Mouse (Mus musculus): ENCODE results near the gene Klc4.

The Klc4 gene

DNA sequence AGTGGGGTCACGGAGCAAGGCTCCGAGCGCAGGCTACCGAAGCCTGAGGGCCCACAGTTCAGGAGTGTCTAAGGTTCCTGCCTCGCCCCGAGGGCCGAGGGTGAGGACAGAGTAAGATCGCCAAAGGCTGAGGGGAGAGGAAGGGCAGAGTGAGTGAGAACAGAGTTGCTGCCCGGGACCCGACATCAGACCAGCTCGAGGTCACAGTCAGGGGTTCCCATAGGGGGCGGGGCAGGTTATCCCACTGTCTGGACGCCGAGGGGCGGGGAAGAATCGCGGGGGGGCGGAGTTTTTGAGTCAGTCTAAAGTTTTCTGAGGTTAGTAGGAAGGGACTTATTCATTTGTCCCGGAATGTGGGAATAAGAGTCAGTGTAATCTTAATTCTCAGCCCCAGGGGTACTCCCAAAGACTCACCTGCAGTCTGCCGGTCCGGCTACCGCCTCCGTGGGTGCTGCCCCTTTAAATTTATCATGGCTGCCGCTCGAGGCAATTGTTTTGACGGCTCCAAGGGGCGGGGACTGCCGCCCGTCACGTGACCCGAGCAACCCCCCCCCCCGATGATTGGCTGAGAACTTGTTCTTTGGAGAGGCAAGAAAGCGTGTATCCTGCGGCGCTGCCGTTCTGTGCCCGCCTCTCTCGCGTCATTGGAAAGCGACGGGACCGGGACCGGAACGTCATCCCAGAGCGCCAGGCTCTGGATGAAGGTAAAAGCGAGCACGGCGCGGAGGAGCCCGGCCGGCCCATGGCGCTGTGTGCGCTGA, at the start of gene Klc4, which contains the start of gene Mrpl2:
TSS of gene Klc4 (minus strand) at position 462 of the 761 bp plus-strand sequence.
TSS of gene Mrpl2 (plus strand) at position 669 of the 761 bp plus-strand sequence.
- DNase-seq (ENCODE audit: extremely low read depth, low read depth) = peak; percentile 95

DNA sequence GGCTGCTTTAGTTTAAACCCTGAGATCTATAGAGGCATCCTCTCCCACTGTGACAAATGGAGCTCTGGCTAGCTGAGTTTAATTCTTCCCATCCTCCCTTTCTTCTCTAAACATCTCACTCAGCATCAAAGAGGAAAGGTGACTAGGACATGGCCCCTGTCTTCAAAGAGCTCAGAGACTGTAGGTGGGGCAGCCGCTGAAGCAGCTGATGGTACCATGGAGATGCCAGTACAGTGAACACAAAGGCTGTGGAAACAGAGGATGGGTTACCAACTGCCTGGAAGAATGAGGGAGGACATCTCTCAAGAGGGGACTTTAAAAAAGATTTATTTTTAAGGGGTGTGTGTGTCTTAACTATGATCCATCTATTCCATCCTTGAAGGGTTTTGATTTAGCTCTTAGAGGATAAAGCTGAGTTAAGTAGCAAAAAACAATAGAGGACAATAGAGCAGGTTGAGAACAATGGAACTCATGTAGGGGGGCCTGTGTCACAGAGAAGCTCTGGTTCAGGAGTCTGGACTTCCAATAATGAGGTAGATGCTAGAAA, 48.8 kb upstream of the Klc4 start:
- no peak for DNase-seq (ENCODE audit: extremely low read depth, low read depth)

DNA sequence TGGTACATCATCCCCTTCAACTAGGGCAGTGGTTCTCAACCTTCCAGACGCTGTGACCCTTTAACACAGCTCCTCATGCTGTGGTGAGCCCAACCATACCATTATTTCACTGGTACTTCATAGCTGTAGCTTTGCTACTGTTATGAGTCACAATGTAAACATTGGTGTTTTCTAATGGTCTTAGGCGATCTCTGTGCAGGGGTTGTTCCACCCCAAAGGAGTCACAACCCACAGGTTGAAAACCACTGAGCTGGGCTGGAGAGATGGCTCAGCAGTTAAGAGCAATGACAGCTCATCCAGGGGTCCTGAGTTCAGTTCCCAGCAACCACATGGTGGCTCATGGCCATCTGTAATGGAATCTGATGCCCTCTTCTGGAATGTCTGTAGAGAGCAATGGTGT, 45.6 kb upstream of the Klc4 start:
- DNase-seq (ENCODE audit: extremely low read depth, low read depth) = no peak

DNA sequence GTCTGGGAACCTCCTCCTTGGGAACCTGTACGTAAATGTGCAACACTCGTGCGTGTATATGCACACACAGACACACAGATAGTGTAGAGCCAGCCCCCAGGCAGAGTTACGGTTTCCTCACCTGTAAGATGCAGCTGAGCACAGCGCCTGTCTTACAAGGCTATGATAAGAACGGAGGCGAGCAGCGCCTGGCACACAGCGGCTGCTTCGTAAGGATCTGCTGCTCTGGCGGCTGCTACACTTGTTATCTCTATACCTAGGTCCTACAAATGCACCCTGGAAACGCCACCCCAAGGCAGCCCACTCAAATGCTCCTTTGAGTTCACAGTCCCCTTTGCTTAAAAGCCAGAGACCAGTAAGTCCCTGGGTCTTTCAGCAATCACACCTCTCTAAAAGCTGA, 44.8 kb upstream of the Klc4 start:
- DNase-seq (ENCODE audit: extremely low read depth, low read depth) = no peak

DNA sequence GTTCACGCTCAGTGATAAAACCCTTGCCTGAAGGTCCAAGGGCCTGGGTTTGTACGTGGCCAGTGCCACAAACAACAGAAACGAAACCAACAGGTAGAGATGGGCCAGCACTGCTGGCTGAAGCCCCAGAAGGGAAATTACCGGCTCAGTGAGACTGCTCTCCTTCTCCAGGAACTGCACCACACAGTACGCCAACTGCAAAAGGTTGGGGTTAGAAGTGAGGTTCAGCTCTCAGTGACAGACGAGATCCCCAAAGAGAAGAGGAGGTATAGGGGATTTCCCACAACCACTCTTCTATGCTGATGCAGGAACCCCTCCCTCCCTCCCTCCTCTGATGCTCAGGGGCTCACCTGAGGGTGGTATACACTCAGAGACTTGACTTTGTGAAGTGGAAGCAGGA, 40.1 kb upstream of the Klc4 start:
- no peak for DNase-seq (ENCODE audit: extremely low read depth, low read depth)

DNA sequence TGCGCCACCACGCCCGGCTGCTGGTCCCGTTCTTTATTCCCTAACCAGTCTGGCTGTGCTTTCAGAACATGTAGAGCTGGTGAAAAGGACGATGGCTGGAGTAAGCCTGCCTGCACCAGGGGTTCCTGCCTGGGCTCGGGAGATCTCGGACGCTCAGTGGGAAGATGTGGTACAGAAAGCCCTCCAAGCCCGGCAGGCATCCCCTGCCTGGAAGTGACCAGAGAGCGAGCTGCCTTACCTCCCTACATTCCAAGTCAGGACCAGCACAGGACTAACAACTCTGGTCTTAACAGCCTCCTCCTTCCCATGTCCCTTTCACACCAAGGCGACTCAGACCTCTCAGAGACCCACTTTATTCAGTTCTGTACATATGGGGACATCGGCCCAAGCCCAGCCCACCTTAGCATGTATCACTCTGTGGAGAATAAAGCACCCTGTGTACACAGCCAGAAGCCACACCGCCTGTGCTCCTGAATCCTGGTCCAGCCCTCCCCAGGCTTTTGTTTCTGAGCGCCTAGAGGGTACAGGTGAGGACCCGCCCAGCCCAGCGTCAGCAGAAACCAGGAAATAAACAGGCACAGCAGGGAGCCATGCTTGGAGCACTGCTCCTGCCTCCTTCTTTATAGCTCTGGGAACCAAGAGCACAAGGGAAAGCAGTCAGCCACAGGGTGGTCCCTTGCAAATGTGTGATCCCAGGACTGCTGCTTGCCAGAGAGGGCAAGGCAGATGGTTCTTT, 37.0 kb upstream of the Klc4 start:
- no peak for DNase-seq (ENCODE audit: extremely low read depth, low read depth)

DNA sequence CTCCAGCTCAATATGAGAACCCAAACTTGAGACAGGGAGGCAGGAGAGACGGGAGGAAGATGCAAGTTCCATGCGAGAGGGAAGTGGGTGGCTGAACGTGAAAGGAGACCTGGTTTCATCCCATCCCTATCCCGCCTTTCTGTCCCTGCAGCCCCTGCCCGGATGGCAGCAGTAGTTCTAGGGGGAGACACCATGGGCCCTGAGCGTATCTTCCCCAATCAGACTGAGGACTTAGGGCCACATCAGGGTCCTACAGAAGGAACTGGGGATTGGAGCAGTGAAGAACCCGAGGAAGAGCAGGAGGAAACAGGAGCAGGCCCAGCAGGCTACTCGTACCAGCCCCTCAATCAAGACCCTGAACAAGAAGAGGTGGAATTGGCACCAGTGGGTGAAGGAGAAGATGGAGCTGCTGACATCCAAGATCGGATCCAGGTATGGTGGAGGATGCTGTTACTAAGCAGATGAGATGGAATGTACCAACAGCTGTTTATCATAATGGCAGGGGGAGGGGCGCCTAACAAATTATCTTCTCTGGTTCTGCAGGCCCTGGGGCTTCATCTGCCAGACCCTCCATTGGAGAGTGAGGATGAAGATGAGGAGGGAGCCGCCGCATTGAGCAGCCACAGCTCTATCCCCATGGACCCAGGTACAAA, 35.8 kb upstream of the Klc4 start:
- DNase-seq (ENCODE audit: extremely low read depth, low read depth) = peak; percentile 4

DNA sequence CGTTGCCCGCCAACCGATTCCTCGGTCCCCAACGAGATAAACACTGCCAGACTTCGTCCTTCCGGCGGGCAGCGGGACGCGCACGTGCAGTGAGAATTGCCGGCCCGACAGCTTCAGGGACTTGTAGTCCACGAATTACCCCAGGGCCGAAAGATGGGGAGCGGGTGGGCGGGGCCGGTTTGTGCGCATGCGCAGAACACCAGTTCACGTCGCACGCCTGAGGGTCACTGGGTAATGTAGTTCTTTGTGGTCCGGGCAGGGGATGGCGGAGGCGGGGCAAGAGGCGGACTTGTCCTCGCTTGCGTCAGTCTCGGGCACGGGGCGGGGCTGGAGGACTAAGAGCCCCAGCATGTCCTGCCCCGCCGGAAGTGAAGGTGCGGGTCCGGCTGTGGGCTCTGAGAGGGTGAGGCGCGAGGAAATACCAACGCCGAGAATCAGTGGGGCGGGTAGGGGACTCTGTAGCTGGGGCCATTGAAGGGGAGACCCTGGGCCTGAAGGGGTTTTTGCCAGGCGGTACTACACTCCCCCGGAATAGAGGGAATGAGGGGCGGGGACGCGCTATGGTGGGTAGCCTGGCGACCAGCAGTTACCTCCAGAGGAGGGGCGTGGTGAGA, 35.0 kb upstream of the Klc4 start, which contains the start of gene Klhdc3:
TSS of gene Klhdc3 (minus strand) at position 155 of the 614 bp plus-strand sequence.
- peak; percentile 95 for DNase-seq (ENCODE audit: extremely low read depth, low read depth)

DNA sequence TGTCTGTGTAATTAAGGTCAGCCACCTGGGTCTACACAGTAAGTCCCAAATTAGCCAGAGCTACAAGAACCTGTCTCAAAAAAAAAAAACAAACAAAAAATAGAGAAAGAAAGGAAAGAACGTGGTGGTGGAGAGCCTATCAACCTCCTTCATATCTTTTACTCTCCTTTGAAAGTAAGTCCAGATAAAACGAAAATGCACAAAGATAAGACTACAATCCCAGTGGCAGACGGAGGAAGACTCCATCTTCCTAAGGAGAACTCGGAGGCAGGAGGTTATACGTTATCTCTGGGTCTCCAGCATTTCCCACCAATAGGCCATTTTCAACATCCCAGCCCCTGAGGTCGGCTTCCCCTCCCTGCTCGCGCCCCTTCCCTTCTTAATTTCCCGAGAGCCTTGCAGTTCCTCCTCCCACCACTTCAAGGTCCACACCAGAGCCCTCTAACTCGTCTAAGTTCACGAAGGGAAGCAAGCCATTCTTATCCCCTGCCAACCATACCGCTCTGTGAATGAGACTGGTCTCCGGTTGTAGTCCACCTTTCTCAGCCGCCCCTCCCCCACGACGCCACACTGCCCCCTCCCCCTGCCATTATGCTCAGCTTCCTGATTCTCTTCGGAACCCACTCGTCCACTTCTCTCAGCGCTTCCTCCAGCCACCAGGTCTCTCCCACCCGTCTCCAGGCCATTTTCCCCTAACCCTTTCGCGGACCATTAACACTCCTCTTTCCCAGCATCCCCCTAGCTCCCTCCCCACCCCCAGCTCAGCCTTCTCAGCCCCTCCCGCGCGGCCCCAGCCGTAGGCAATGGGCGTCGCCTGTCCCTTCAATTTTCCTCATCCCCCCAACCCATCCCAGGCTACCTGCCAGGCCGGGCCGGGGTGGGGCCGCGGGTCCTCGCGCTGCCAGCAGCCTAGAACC, 34.3 kb upstream of the Klc4 start:
- DNase-seq (ENCODE audit: extremely low read depth, low read depth) = peak; percentile 44

DNA sequence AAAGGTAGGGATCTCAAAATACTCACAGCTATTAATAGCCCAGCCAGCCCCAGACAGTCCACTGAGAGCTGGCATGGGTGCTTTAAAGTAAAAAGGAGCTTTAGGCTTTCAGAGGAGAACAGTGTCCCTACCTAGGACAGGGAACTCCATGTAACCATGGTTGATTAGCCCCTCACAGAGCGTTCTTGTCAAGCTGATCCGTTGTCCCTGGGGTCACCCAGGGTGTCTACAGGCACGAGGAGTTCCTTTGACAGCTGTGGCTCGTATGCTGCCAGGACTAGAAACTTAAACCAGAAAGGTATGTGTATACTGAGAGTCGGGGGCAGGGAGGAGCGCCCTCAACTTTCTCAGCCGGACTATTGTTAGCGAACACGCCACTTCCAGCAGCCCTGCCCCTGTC, 33.1 kb upstream of the Klc4 start:
- no peak for DNase-seq (ENCODE audit: extremely low read depth, low read depth)

DNA sequence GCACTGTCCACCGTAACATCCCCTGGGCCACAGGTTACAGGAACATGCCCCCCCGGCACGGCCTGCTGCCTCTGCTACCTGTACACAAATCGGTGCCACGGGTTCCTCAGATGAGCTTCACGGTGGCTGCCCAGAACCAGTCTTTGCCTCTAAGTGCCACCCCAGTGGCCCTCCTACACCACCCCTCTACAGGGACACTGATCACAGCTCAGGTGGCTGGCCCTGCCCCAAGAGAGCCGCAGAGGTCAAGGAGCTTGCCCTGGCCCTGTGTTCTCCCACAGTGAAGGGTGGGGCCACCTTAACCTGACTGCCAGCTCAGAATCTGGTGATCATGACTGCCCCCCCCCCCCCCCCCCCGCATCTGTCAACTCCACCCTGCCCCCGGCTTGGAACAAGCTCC, 32.6 kb upstream of the Klc4 start, which contains the start of gene Mea1:
TSS of gene Mea1 (plus strand) at position 378 of the 400 bp plus-strand sequence.
- no peak for DNase-seq (ENCODE audit: extremely low read depth, low read depth)

DNA sequence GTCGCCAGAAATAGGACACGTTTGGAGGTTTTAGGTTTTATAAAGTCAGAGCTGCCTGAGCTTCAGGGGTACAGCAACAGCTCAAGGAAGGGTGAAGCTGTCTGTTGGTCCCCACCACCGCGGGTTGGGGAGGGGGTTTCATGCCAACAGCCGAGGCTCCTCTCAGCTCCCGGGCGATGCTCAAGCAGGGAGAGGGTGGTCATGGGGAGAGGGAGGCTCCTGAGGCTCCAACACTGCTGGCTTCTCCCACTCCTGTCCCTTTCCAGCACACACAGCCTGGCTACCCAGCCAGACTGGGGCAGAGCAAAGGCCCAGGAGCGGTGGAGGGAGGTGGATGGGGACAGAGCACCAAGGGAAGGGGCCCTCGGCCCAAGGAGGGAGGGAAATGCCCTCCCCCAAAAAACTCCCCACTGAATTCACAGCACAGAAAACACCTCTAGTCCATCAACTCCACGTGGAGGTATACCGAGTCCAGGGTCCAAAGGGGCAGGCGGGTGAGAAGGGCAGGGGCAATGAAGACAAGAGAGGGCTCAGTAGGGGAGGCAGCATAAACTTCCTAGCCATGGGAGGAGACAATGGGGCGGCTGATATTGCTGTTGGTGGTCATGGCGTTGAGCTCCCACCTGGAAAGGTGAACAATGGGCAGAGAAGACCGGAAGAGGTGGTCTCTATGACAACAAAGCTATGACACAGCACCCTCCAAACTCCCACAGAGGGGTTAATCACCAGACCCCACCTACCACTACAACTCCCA, 28.9 kb upstream of the Klc4 start:
- DNase-seq (ENCODE audit: extremely low read depth, low read depth) = no peak

DNA sequence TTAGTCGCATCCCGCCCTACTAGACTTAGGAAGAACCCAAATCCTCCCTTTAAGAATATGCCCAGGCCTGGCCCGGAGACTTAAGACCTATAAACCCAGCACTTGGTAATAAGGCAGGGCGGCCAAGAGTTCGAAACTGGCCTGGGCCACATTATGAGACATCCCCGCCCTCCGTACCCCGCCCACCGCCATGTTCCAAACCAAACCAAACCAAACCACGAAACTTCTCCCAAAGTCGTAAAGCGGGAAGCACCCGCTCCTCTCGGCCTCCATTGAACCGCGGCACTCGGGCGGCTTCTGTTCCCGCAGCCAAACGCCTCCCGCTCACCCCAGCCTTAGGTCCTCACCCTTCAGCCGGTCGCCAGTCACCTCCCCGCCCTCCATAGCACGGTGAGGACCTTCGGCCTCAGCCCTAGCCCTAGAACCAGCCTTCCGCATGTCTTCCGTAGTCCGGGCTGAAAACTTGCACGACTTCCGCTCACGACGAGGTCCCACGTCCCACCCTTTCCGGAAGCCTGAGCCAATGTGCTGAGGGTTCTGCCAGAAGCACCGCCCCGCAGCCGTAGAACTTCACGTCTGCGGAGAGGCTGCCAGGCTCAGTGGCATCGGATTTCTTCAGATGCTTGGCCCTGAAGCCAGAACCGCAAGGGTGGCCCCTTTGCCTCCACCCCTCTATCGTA, 28.2 kb upstream of the Klc4 start, which contains the start of gene Rrp36:
TSS of gene Rrp36 (minus strand) at position 503 of the 680 bp plus-strand sequence.
- peak; percentile 90 for DNase-seq (ENCODE audit: extremely low read depth, low read depth)

DNA sequence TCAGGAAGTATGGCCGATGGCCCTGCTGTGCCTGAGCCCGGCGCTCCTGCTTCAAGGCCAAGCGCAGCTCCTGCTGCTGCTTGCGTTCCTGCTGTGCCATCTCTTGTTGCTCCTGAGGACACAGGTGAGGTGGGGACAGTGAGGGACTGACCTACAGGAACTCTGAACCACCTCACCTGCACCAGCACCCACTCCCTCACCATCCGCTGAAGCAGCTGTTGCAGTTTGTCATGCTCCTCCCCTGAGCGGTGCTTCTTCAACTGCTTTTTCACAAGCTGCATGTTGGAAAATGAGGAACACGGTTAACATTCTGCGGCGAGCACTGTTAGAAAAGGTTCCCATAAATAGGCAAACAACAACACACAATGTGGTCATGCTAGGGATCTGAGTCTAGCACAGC, 24.1 kb upstream of the Klc4 start:
- DNase-seq (ENCODE audit: extremely low read depth, low read depth) = no peak

DNA sequence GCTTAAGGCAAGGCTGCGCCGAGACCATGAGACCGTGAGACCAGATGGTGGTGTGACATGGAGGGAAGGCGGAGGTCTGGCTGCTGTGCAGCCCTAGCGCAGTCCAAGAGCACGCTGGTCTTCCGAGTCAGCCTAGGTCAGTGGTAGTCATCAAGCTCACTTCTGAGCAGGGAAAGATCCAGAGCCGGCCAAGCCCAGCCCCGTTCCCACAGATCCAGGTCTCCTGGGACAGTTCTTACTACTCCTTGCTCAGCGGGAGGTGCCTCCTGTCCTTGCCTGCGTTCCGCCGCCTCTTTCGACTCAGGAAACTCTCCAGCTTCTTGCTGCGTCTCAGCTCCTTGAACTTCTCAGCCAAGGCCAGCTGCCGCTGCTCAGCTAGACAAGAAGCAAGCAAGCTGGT, 21.9 kb upstream of the Klc4 start:
- DNase-seq (ENCODE audit: extremely low read depth, low read depth) = no peak

DNA sequence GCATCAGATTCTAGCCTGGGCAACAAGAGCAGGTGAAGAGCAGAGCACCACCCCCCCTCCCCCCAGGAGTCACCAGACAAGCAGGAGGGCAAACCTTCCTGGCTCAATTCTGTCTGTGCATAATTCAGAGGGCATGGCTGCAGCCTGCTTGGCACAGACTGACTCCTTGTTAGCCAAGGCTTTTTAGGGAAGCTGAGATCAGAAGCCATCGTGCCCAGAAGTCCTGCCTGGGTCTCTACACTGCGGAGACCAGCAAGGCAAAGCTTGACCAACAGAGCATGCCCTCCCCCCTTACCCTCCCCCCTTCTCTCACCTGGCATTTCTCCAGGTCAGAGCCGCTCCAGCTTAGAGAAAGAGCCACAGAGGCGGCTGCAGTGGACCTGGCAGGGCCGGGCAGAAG, 16.9 kb upstream of the Klc4 start:
- DNase-seq (ENCODE audit: extremely low read depth, low read depth) = no peak

DNA sequence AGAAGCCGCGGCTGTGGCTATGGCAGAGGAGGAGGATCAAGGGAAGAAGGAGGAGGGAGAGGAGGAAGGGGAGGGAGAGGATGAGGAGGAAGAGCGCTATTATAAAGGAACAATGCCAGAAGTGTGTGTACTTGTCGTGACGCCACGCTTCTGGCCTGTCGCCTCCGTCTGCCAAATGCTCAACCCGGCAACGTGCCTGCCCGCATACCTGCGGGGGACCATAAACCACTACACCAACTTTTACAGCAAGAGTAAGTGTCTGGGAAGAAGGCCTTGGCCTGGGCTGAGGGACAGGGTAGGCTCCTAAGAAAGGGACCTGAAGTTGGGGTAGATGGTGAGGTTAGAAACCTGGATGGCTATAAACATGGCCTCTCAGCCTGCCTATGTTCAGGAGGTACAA, 16.2 kb upstream of the Klc4 start:
- no peak for DNase-seq (ENCODE audit: extremely low read depth, low read depth)

DNA sequence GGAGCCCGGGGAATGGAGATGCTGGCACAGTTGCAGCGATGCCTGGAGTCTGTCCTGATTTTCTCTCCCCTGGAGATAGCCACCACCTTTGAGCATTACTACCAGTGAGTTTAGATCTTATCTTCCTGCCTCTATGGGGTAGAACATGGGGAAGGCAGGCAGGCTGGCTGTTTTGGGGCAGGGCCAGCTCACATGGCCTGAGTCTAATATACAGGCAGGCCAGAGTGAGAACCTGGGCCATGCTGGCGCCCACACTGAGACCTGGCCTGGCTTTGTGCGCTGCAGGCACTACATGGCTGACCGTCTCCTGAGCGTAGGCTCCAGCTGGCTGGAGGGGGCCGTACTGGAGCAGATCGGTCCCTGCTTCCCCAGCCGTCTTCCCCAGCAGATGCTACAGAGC, 15.5 kb upstream of the Klc4 start:
- DNase-seq (ENCODE audit: extremely low read depth, low read depth) = no peak

DNA sequence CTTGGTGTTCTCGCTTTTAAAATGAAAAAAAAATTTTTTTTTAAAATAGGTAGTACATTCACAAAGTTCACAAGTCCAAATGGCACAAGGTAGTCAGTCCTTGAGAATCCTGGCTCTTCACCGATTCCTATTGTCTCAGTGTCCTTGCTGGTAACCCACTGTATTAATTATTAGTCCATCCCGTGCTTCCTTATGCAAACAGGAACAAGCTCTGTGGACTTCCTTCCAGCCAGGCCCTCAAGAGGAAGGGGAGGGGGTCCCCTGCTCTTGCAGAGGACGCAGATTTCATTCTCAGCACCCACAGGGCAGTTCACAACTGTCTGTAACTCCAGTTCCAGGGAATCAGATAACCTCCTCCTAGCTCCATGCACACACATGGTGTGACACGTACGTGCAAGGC, 10.2 kb upstream of the Klc4 start:
- DNase-seq (ENCODE audit: extremely low read depth, low read depth) = no peak
